Mouse (Mus musculus): Measurements from ENCODE around the gene Limk2. TPM values are rescaled to one million over a fixed set of nuclear protein-coding genes. Genes with fewer than 3 reads are reported as not detected.

The Limk2 gene
- total RNA-seq, 1 experiment = 80.5 TPM

GRCm38 (mm10) chr11:3408131-3408996, 625 bp downstream of the Limk2 start:
- DNase-seq (ENCODE audit: low read depth, low spot score) = no peak
- TF ChIP-seq ZC3H11A (IDR thresholded peaks at IDR 0.05; ENCODE audit: borderline replicate concordance, low read depth, low read length) = no peak
- no peak for TF ChIP-seq MAFK (IDR thresholded peaks at IDR 0.05; ENCODE audit: insufficient read depth, low read depth, low read length)
- TF ChIP-seq ZNF384 (IDR thresholded peaks at IDR 0.05; ENCODE audit: low read depth, low read length) = no peak
- no peak for TF ChIP-seq HCFC1 (IDR thresholded peaks at IDR 0.05; ENCODE audit: borderline replicate concordance, insufficient read depth, low read length)
- no peak for TF ChIP-seq CHD2 (IDR thresholded peaks at IDR 0.05; ENCODE audit: low read depth, low read length)
- H3K36me3 ChIP-seq (ENCODE audit: control insufficient read depth, insufficient read depth, low read length, poor library complexity, severe bottlenecking) = peaks cover 1% of the 10 kb centered on the region; the same call in 1 of the 2 replicates
- peak overlapping the region; percentile 80 for H3K9ac ChIP-seq (ENCODE audit: insufficient read depth, low read depth, low read length, poor library complexity, severe bottlenecking)
- H3K9me3 ChIP-seq (ENCODE audit: control insufficient read depth, insufficient read depth, low read depth, low read length) = no peaks in the 10 kb centered on the region
- peak overlapping the region; percentile 9; the same call in 1 of the 2 replicates for H3K27ac ChIP-seq (ENCODE audit: insufficient read depth, low read depth, low read length, poor library complexity, severe bottlenecking)
- peak overlapping the region; percentile 92 to 96 for H3K4me3 ChIP-seq (ENCODE audit: insufficient read depth in 1 of 2, low read depth in 1 of 2, low read length in 2 of 2, poor library complexity in 1 of 2, severe bottlenecking in 1 of 2)
- peaks cover 0 to 5% of the 10 kb centered on the region in 2 experiments; a peak in 2 of 4 replicates for H3K4me1 ChIP-seq (ENCODE audit: control insufficient read depth in 2 of 2, insufficient read depth in 2 of 2, low read length in 2 of 2, poor library complexity in 1 of 2)
- in situ Hi-C loops (cut with MboI; ENCODE audit: low sequenced_read_pairs in 2 of 2, unreplicated experiment in 2 of 2) = no loop called here

- Histone ChIP-seq H3K9ac (ENCODE audit: insufficient read depth, low read depth, low read length, poor library complexity, severe bottlenecking) (no peak overlapping the region), H3K27ac (ENCODE audit: insufficient read depth, low read depth, low read length, poor library complexity, severe bottlenecking) (no peak overlapping the region), H3K9me3 (ENCODE audit: control insufficient read depth, insufficient read depth, low read depth, low read length) (no peaks in the 10 kb centered on the region), H3K4me1 (ENCODE audit: control insufficient read depth in 2 of 2, insufficient read depth in 2 of 2, low read length in 2 of 2, poor library complexity in 1 of 2) (peaks cover 0 to 10% of the 10 kb centered on the region in 2 experiments; a peak in 2 of 4 replicates), H3K4me3 (ENCODE audit: insufficient read depth in 1 of 2, low read depth in 1 of 2, low read length in 2 of 2, poor library complexity in 1 of 2, severe bottlenecking in 1 of 2) (no peak overlapping the region), H3K36me3 (ENCODE audit: control insufficient read depth, insufficient read depth, low read length, poor library complexity, severe bottlenecking) (peaks cover 1% of the 10 kb centered on the region; the same call in 1 of the 2 replicates)
- in situ Hi-C loops (cut with MboI; ENCODE audit: low sequenced_read_pairs in 2 of 2, unreplicated experiment in 2 of 2) = no loop called here
- no peak for DNase-seq (ENCODE audit: low read depth, low spot score)
- TF ChIP-seq ZNF384 (IDR thresholded peaks at IDR 0.05; ENCODE audit: low read depth, low read length) (no peak), HCFC1 (IDR thresholded peaks at IDR 0.05; ENCODE audit: borderline replicate concordance, insufficient read depth, low read length) (no peak), MAFK (IDR thresholded peaks at IDR 0.05; ENCODE audit: insufficient read depth, low read depth, low read length) (no peak), CHD2 (IDR thresholded peaks at IDR 0.05; ENCODE audit: low read depth, low read length) (no peak)
These were observed 4.5 kb downstream of the Limk2 start for GRCm38 (mm10) chr11:3404287-3405047.

GRCm38 (mm10) chr11:3403024-3403423, 6.0 kb downstream of the Limk2 start:
- TF ChIP-seq MAFK (IDR thresholded peaks at IDR 0.05; ENCODE audit: insufficient read depth, low read depth, low read length) = no peak
- TF ChIP-seq ZNF384 (IDR thresholded peaks at IDR 0.05; ENCODE audit: low read depth, low read length) = no peak
- TF ChIP-seq CHD2 (IDR thresholded peaks at IDR 0.05; ENCODE audit: low read depth, low read length) = no peak
- no peak for TF ChIP-seq ZC3H11A (IDR thresholded peaks at IDR 0.05; ENCODE audit: borderline replicate concordance, low read depth, low read length)
- no peak for TF ChIP-seq HCFC1 (IDR thresholded peaks at IDR 0.05; ENCODE audit: borderline replicate concordance, insufficient read depth, low read length)
- H3K4me3 ChIP-seq (ENCODE audit: insufficient read depth in 1 of 2, low read depth in 1 of 2, low read length in 2 of 2, poor library complexity in 1 of 2, severe bottlenecking in 1 of 2) = no peak overlapping the region
- DNase-seq (ENCODE audit: low read depth, low spot score) = no peak
- peaks cover 1% of the 10 kb centered on the region; the same call in 1 of the 2 replicates for H3K36me3 ChIP-seq (ENCODE audit: control insufficient read depth, insufficient read depth, low read length, poor library complexity, severe bottlenecking)
- H3K27ac ChIP-seq (ENCODE audit: insufficient read depth, low read depth, low read length, poor library complexity, severe bottlenecking) = no peak overlapping the region
- no peak overlapping the region for H3K9ac ChIP-seq (ENCODE audit: insufficient read depth, low read depth, low read length, poor library complexity, severe bottlenecking)
- H3K4me1 ChIP-seq (ENCODE audit: control insufficient read depth in 2 of 2, insufficient read depth in 2 of 2, low read length in 2 of 2, poor library complexity in 1 of 2) = peaks cover 0 to 10% of the 10 kb centered on the region in 2 experiments; a peak in 2 of 4 replicates
- in situ Hi-C loops (cut with MboI; ENCODE audit: low sequenced_read_pairs in 2 of 2, unreplicated experiment in 2 of 2) = no loop called here
- no peaks in the 10 kb centered on the region for H3K9me3 ChIP-seq (ENCODE audit: control insufficient read depth, insufficient read depth, low read depth, low read length)

- Histone ChIP-seq H3K27ac (ENCODE audit: insufficient read depth, low read depth, low read length, poor library complexity, severe bottlenecking) (no peak overlapping the region), H3K4me1 (ENCODE audit: control insufficient read depth in 2 of 2, insufficient read depth in 2 of 2, low read length in 2 of 2, poor library complexity in 1 of 2) (peaks cover 3 to 16% of the 10 kb centered on the region in 2 experiments), H3K36me3 (ENCODE audit: control insufficient read depth, insufficient read depth, low read length, poor library complexity, severe bottlenecking) (peaks cover 2% of the 10 kb centered on the region; the same call in 1 of the 2 replicates), H3K9ac (ENCODE audit: insufficient read depth, low read depth, low read length, poor library complexity, severe bottlenecking) (no peak overlapping the region), H3K9me3 (ENCODE audit: control insufficient read depth, insufficient read depth, low read depth, low read length) (no peaks in the 10 kb centered on the region), H3K4me3 (ENCODE audit: insufficient read depth in 1 of 2, low read depth in 1 of 2, low read length in 2 of 2, poor library complexity in 1 of 2, severe bottlenecking in 1 of 2) (no peak overlapping the region)
- no peak for TF ChIP-seq ZC3H11A (IDR thresholded peaks at IDR 0.05; ENCODE audit: borderline replicate concordance, low read depth, low read length)
- TF ChIP-seq CHD2 (IDR thresholded peaks at IDR 0.05; ENCODE audit: low read depth, low read length) = no peak
- TF ChIP-seq MAFK (IDR thresholded peaks at IDR 0.05; ENCODE audit: insufficient read depth, low read depth, low read length) = no peak
- TF ChIP-seq HCFC1 (IDR thresholded peaks at IDR 0.05; ENCODE audit: borderline replicate concordance, insufficient read depth, low read length) = no peak
- TF ChIP-seq ZNF384 (IDR thresholded peaks at IDR 0.05; ENCODE audit: low read depth, low read length) = no peak
- DNase-seq (ENCODE audit: low read depth, low spot score) = no peak
- in situ Hi-C loops (cut with MboI; ENCODE audit: low sequenced_read_pairs in 2 of 2, unreplicated experiment in 2 of 2) = no loop called here
These were observed 10.7 kb downstream of the Limk2 start for GRCm38 (mm10) chr11:3398318-3398717.
